Mouse (Mus musculus) v-Abl transformed pro-B cells (cell line): ENCODE results near the gene Nudt6.

ENCODE experiments used
- in situ Hi-C, 2 experiments: fragments of 400-800 bp; cut with MboI; formaldehyde crosslinking; loops; one replicate each; pipeline ENCODE4 v1.15.1; 2025; ENCODE audit not compliant: unreplicated experiment in 2 of 2

Gene Nudt6

DNA sequence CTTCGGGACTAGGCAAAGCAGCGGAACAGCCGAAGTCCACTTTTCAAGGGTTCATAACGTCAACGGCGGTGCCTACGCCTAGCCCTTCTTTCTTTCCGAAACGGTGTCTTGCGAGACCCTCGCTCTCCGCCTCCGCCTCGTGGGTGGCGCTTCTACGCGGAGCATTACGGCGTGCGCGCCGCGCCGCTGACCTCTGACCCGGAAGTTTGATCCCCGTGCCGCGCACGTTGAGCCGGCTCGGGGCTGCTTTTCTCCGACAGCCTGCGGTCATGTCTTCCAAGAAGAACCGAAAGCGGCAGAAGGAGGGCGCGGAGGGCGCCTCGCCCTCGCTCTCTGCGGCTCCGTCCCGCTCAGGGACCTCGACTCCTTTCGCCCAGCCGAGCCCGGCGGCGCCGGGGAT is at the start of gene Nudt6:
Nudt6 (minus strand) TSS at position 140 of the 400 bp plus-strand sequence.
- in situ Hi-C loops, result loop anchor here (25.0 kb wide), 4 partner anchors 583 to 1067 kb away; partner anchors contain the start of genes Ankrd50 (in 1 of the 2), Ccna2 (in 1 of the 2) and Exosc9 (in 1 of the 2)

DNA sequence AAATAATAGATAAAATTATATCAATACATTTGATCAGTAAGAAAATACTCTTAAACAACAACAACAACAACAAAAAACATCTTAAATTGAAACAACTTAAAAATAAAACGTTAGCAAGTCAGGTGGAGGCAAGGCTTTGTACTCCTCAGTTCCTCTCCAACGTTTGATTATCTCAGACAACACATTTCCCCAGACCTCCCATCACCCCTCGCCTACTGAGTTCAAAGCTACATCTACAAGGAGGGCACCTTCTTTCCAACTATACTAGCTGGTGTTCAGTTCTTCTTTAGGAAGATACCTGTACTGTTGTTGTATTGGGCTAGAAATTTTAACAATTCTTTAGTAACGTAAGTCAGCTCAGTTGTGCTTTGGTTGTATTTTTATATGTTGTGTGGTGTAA is 49.3 kb upstream of the Nudt6 start:
- in situ Hi-C loops, result loop anchor here (5.0 to 25.0 kb wide), 4 partner anchors 163 to 1368 kb away; partner anchors contain the start of gene Ankrd50 (in 1 of the 2)

DNA sequence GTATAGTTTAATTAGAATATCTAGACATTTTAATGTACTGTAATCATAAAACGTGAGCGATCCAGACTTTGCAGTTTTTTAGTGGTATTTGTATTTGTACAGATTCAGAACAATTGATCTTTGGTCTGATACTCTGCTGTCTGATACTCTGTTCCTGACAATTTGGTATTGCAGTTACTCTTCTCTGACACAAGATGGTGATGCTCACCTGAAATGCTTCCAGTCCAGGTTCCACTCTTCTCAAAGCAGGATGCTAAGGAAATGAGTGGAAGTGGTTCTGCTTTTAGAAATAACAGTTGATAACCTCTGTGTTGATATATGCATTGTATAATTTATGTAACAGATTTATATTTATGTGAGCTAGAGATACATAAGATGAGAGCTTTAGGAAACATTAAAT is 48.2 kb upstream of the Nudt6 start:
- in situ Hi-C loops, result loop anchor here (5.0 to 25.0 kb wide), 4 partner anchors 164 to 1369 kb away; partner anchors contain the start of gene Ankrd50 (in 1 of the 2)

DNA sequence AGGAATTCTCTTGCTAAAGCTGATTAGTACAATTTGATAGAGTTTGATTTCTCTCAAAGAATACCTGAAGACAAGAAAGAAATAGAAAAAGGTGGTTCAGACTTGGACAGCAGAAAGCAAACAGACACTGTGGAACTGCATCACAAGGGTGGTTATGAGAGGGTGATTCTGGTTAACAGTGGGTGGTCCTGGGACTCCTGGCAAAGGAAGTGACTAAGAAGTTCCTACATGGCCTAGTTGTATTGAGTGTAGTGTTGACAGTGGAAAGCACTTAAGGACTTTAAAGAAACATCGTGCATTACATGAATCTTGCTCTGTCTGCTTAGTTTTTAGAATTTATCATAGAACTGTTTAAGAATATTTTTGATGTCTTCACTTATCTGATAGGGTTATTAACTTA is 36.0 kb upstream of the Nudt6 start:
- in situ Hi-C loops, result loop anchor here in 1 of 2 experiments (25.0 kb wide), 2 partner anchors 1031 to 1381 kb away; partner anchors contain the start of gene Ankrd50

DNA sequence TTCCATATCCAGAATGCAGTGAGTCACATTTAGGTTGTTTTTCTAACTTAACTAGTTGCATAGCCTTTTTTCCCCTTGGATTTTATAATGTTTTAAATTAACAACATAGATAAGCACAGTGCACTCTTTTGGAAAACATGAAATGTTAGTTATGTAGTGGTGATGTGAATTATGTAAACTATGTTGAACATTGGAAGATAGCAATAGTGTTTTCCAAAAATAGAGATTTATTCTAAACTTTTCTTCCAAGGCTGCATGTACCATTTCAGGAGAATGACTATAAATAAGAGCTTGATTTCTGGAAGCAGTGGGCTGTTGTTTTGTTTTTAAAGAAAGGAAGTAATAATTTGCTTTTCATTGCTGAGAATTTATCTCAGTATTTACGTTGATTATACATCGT is 23.4 kb upstream of the Nudt6 start:
- in situ Hi-C loops, result loop anchor here in 1 of 2 experiments (25.0 kb wide), 1 partner anchor 581 kb away; the partner anchor contains the start of gene 4932438A13Rik

- in situ Hi-C loops, result loop anchor here in 1 of 2 experiments (25.0 kb wide), 1 partner anchor 577 kb away; the partner anchor contains the start of gene 4932438A13Rik
Measured at GRCm38 (mm10) chr3:37439770-37440169, 19.8 kb upstream of the Nudt6 start.

DNA sequence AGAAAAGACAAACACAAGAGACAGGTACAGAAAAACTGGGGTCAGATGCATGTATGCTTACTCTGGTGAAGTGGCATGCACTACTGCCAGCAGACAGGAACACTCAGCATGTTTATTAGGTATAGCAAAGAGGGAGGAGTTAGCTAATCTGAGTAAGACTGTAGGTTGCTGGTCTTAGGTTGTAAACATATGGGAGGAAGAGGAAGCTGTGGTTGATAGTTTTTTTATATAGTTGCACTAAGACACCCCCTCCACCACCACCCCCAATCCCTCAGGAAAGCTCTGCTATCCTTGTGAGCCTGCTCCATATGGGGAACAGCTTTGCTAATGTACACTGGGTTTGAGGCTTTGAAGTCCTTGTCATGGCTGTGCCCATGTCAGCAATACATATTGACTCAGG is 10.3 kb upstream of the Nudt6 start:
- in situ Hi-C loops, result loop anchor here in 1 of 2 experiments (25.0 kb wide), 1 partner anchor 568 kb away; the partner anchor contains the start of gene 4932438A13Rik

GRCm38 (mm10) chr3:37426069-37426468 is 6.1 kb upstream of the Nudt6 start:
- in situ Hi-C loops, result loop anchor here in 1 of 2 experiments (25.0 kb wide), 1 partner anchor 564 kb away; the partner anchor contains the start of gene 4932438A13Rik

DNA sequence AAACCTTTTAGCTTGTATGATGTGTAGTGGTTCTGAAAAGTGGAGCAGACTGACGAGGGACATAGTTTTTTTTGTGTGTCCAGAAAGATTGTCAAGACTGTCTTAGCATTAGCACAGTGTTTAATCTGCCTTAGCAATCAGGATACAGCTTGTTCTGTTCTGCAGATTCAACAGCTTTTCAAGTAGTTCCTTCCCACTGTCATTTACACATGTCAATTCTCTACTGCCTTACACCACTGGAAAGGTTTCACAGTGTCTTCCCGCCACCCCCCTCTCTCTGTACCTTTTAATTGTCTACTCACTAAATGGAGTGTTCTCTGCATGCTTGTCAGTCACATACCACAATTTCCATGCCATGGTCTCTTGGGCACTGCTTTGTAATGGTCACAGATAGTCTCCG is 1.2 kb upstream of the Nudt6 start:
- in situ Hi-C loops, result loop anchor here (25.0 kb wide), 4 partner anchors 584 to 1066 kb away; partner anchors contain the start of genes Ankrd50 (in 1 of the 2), Ccna2 (in 1 of the 2) and Exosc9 (in 1 of the 2)

GRCm38 (mm10) chr3:37420641-37421040 is 630 bp upstream of the Nudt6 start:
- in situ Hi-C loops, result loop anchor here (25.0 kb wide), 4 partner anchors 583 to 1067 kb away; partner anchors contain the start of genes Ankrd50 (in 1 of the 2), Ccna2 (in 1 of the 2) and Exosc9 (in 1 of the 2)

DNA sequence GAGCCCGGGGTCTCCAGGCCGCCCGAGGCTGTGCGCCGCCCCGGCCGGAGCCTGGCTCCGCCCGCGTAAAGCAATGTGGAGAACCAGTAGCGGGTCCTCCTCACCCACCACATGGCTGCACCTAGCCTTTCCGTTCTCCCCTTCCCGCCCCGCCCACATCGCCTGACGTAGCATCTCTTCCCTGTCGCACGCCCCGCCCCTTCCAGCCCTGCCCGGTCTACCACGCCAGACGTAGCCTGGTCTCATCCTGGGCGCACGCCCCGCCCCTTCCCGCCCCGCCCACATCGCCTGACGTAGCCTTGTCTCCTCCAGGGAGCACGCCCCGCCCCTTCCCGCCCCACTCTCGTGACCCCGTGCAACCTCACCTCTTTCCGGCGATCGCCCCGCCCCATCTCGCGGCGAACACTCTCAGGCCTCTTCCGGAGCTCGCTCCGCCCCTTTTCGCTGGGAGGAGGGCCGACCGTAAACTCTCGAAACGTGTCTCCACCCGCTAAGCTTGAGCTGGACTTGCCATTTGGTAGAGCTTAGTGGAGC is 486 bp downstream of the Nudt6 start, which contains the start of gene Spata5:
Spata5 (plus strand) TSS at position 439 of the 534 bp plus-strand sequence.
- in situ Hi-C loops, result loop anchor here (10.0 to 25.0 kb wide), 6 partner anchors 95 to 1068 kb away; partner anchors contain the start of genes Ankrd50 (in 1 of the 2), Bbs12 (in 1 of the 2), Ccna2 (in 1 of the 2) and Cetn4 (in 1 of the 2)

- in situ Hi-C loops, result loop anchor here (10.0 to 25.0 kb wide), 6 partner anchors 94 to 1068 kb away; partner anchors contain the start of genes Ankrd50 (in 1 of the 2), Bbs12 (in 1 of the 2), Ccna2 (in 1 of the 2) and Cetn4 (in 1 of the 2)
Measured at GRCm38 (mm10) chr3:37418961-37419457, 1.0 kb downstream of the Nudt6 start.

GRCm38 (mm10) chr3:37418341-37418740 is 1.7 kb downstream of the Nudt6 start:
- in situ Hi-C loops, result loop anchor here (10.0 to 25.0 kb wide), 6 partner anchors 94 to 1069 kb away; partner anchors contain the start of genes Ankrd50 (in 1 of the 2), Bbs12 (in 1 of the 2), Ccna2 (in 1 of the 2) and Cetn4 (in 1 of the 2)

- in situ Hi-C loops, result loop anchor here (5.0 to 25.0 kb wide), 8 partner anchors 90 to 1073 kb away; partner anchors contain the start of genes Ankrd50 (in 1 of the 2), Bbs12 (in 1 of the 2), Ccna2 (in 1 of the 2) and Cetn4 (in 1 of the 2)
Measured at GRCm38 (mm10) chr3:37414413-37414960, 5.5 kb downstream of the Nudt6 start.

- in situ Hi-C loops, result loop anchor here (5.0 to 25.0 kb wide), 8 partner anchors 89 to 1074 kb away; partner anchors contain the start of genes Ankrd50 (in 1 of the 2), Bbs12 (in 1 of the 2), Ccna2 (in 1 of the 2) and Cetn4 (in 1 of the 2)
Measured at GRCm38 (mm10) chr3:37413446-37413845, 6.6 kb downstream of the Nudt6 start.

DNA sequence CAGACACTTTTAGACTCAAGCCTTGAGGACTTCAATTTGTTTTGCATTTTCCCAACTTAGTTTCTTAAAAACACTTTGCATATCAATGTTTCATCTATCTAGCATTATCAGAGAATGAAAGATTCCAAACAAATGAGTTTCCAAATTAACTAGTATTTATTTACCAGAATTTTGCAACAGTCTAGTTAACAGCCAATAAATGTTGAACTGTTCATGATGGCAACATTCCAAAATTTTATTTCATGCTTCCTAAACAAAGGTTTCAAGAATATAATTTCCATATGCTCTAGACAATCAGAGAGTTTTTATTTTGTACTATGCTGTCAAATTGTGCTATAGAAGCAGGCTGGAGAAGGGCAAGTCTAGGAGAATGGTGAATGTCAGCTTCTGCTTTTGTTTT is 12.4 kb downstream of the Nudt6 start:
- in situ Hi-C loops, result loop anchor here (25.0 kb wide), 4 partner anchors 570 to 1080 kb away; partner anchors contain the start of genes Ankrd50 (in 1 of the 2), Ccna2 (in 1 of the 2) and Exosc9 (in 1 of the 2)

GRCm38 (mm10) chr3:37401729-37402610 is 18.0 kb downstream of the Nudt6 start:
- in situ Hi-C loops, result loop anchor here (25.0 kb wide), 4 partner anchors 565 to 1085 kb away; partner anchors contain the start of genes Ankrd50 (in 1 of the 2), Ccna2 (in 1 of the 2) and Exosc9 (in 1 of the 2)

DNA sequence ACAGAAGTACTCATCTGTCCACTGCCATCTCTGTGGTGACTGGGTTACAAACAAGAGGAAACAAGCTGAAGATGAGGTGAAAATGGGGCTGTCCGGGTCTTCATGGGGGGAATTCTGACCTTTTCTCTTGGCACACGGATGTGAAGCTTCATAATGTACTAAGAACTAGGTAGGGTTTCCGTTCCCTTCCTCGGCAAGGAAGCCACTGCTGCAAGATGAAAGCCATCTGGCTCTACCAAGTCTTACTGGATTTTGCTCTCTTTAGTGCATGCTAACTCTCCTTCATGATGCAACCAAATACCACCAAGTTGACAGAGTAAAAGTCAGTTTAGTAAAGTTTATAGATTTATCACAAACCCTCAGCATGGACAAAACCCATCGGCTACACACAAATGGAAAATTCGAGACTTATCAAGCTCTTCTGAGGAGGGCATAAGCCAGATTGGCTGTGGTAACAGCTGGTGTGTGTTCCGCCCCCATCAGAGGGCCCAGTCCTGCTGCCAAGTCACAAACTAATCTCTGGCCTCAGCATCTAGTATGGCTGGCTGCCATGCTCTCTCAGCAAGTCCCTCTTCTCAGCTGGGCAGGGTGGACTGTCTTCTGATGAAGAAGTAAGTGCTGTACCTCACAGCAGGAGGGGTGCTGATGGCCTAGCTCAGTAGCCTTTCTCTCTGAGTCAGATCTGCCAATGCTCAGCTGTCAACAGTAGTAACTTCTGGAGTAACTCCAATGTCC is 21.2 kb downstream of the Nudt6 start:
- in situ Hi-C loops, result no loop called here
